Mouse (Mus musculus): ENCODE results near the gene Rmdn3.

- TF ChIP-seq TCF12 (IDR thresholded peaks at IDR 0.05; ENCODE audit: insufficient read depth, poor library complexity, severe bottlenecking) (no peak), MAX (IDR thresholded peaks at IDR 0.05; ENCODE audit: low read depth) (no peak), E2F4 (IDR thresholded peaks at IDR 0.05; ENCODE audit: insufficient read depth) (no peak)
Measured at GRCm38 (mm10) chr2:119165401-119165800, 8.6 kb upstream of the Rmdn3 start.
